Mouse (Mus musculus): Measurements from ENCODE around the gene Zfp119b.

The Zfp119b gene

DNA sequence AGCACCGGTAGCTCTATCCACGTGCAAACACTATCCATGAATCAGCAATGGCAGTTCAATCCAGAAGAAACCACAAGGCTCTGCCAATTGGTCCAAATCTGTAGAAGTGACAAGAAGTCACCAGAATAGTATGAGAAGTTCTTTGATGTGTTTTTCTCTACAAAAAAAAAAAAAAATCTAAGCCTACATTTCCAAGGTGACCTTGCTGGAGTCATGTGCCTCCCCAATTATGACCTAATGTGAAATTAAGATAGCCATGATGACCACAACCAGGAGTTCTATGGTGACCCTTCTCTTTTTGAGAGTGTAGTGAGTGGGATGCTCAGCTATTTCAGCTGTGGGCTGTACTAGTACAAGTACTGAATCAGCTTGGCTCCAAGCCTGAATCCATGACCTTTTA, at the start of gene Zfp119b:
Gene Zfp119b (minus strand): TSS at position 101 of the 400 bp plus-strand sequence.
- DNase-seq (ENCODE audit: low read depth, low spot score) = no peak

- no peak for DNase-seq (ENCODE audit: low read depth, low spot score)
These were observed 46.7 kb upstream of the Zfp119b start for GRCm38 (mm10) chr17:55996007-55996406.

- no peak for DNase-seq (ENCODE audit: low read depth, low spot score)
These were observed 41.1 kb upstream of the Zfp119b start for GRCm38 (mm10) chr17:55990278-55990898.

DNA sequence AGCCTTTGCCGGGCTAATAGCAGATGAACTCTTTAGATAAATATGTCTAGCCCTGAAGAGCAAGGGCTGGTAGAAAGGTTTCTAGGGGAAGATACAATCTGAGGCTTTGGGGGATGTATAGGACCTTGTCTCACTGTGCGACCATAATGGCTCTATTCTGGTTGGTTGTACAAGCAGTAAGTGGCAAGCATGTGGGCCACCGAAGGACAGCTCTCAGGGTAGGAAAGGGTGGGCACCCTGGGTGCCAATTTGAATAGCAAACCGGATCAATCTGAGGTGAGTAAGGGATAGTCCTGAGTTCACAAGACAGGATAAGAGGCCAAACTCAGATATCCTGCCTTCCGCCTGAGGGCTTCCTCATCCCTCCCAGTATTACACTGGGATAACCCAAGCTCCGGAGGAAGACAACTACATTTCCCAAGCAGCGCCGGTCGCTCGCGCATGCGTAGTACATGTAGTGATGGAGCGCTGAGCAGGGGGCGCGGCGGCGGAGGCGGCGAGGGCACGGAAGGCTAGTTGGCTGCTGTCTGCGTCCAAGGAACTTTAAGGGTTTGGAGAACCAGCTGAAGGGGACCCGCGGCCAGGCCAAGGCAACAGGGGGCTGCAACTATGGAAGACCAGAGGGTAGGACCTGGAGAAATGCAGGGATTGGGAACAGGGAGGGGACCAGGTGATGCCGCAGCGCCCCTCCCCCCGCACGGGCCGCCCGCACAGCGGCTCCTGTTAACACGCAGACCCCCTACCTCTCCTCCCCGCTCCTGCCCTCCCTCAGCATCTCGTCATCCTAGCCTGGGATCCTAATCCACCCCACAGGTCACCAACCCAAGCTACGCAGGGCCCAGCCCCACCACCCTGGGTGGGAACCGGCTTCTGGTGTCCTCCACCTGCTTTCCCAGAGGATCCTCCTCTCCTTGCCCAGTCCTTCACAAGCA, 37.0 kb upstream of the Zfp119b start, which contains the start of gene Fsd1:
Gene Fsd1 (plus strand): TSS at position 480 of the 932 bp plus-strand sequence.
- peak; percentile 91 for DNase-seq (ENCODE audit: low read depth, low spot score)

DNA sequence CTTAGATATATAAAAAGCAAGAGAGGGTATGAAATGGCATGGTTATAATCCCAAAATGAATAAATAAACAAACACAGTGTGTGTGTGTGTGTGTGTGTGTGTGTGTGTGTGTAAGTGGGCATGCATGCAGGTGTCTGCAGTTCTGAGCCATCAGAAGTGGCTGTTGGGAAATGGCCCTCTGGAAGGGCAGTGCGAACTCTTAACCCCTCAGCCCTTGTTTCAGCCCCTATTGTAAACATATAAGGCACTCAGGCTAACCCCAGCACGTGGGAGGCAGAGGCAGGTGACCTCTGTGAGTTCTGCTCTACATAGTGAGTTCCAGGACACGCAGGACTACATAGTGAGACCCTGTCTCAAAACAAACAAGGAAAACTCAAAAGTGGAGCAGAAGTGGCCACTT, 28.0 kb upstream of the Zfp119b start:
- DNase-seq (ENCODE audit: low read depth, low spot score) = no peak

- peak; percentile 79 for DNase-seq (ENCODE audit: low read depth, low spot score)
These were observed 27.1 kb upstream of the Zfp119b start for GRCm38 (mm10) chr17:55976255-55976862.

DNA sequence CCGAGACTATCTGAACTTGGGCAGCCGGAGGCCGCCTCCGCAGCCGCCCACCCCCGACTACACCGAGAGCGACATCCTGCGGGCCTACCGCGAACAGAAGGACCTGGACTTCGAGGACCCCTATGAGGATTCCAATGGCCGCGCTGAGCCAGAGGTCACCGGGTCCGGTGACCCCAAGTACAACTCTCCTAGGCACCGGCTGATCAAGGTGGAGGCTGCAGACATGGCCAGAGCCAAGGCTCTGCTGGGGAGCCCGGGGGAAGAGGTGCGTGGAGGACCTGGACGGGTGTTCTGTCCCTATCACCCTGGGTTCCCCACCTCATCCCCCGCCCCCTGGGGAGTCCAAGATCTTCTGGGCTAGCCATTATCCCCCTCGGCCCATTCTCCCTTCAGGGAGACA, 22.2 kb upstream of the Zfp119b start:
- no peak for DNase-seq (ENCODE audit: low read depth, low spot score)

- DNase-seq (ENCODE audit: low read depth, low spot score) = no peak
These were observed 20.9 kb upstream of the Zfp119b start, which contains the start of gene Shd for GRCm38 (mm10) chr17:55969966-55970891. Gene Shd (plus strand): TSS chr17:55970467.

DNA sequence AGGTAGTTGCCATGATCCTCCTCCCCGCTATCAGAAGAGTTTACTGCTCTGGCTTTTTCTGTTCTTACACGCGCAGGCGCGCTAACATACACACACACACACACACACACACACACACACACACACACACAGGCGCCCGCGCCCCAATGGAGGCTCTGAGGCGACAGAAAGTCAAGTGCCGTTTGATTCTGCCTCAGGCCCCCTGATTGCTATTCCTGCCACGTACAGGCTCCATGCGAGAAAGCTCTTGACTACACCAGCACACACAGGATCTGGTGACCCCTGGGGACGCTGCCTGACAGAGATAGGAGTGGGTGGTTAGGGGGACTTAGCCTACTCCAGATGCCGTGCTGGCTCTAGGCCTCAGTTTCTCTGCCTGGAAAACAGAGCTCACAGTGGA, 20.3 kb upstream of the Zfp119b start:
- no peak for DNase-seq (ENCODE audit: low read depth, low spot score)

DNA sequence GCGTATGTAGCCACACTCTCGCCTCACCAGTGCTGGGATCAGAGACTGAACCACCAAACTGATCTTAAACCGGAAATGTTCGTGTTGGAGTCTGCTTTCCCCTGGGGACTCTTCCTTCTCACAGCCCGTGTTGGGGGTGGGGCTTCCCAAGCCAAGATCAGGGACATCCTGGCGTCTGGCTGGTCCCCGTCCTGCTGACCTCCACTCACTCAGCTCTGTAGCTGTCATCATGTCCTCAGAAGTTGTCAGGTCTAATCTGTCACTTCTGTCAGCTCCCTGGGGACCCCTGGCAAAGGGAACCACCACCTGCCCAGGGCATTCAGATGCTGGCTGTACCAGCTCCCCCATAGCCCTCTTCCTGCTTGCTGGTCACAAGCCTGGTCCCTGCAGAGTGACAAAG, 18.9 kb upstream of the Zfp119b start:
- no peak for DNase-seq (ENCODE audit: low read depth, low spot score)

DNA sequence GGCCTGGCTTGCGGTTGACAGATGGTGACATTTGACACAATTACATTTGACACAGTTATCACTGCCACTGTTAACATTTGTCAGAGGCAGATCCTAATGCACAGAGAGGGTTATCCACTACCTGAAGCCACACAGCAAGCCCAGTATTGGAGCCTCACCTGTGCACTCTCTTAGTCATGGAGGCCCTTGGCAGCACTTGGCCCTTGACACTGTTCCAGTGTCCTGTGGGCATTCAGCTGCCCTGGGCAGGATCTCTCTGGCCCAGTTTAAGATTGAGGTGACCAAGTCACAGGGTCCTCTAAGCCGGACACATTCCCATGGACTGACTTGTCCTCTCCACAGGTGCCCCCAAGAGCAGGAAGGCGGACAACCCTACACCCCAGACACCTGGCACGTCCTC, 17.9 kb upstream of the Zfp119b start:
- no peak for DNase-seq (ENCODE audit: low read depth, low spot score)

- DNase-seq (ENCODE audit: low read depth, low spot score) = no peak
These were observed 15.7 kb upstream of the Zfp119b start for GRCm38 (mm10) chr17:55964996-55965395.

DNA sequence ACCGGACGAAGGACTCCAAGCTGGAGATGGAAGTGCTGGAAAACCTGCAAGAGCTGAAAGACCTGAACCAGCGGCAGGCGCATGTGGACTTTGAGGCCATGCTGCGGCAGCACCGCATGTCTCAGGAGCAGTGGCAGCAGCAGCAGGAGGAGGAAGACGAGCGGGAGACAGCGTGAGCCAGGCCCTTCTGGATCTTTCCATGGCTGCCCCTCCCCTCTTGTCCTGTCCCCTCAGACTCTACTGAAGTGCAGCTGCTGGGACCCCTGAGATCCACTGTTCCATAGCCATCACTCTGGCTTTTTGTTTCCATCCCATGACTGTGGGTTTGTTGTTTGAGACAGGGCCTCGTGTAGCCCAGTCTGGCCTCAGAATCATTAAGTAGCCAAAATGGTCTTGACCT, 15.2 kb upstream of the Zfp119b start:
- no peak for DNase-seq (ENCODE audit: low read depth, low spot score)

DNA sequence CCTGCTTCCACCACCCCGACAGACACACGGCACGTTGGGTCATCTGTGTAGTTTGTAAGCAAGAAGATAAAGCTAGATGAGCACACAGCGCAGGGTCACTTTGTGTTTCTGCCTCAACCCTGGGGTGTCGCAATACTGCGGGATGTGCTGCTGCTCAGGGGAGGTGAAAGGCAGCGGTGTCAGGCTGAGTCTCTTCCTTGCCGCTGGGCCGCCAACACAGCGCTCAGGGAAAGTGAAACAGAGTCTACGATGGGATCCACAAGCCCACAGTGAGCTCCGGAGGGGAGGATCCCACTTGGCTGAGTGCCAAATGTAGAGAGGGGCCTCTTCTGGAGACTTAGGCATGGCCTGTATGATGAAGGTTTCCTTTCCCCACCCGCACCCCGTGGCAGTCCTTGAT, 13.9 kb upstream of the Zfp119b start:
- no peak for DNase-seq (ENCODE audit: low read depth, low spot score)

DNA sequence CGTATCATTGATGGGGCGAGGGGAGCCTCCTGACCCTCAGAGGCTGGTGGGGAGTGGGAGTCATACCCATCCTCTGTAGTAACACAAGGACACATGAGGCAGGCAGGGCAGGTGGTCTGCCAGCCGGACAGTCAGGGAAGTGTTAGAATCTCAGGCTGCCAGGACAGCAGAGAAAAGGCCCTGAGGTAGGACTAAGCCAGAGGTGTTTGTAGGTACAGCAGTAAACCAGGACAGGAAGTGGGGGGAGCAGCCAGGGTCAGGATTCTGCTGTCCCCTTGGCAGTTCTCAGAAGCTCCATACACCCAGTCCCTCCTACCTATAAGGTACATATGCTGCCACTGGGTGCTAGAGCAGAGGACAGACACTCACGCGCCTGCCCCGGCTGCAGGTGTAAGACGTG, 12.3 kb upstream of the Zfp119b start:
- no peak for DNase-seq (ENCODE audit: low read depth, low spot score)

DNA sequence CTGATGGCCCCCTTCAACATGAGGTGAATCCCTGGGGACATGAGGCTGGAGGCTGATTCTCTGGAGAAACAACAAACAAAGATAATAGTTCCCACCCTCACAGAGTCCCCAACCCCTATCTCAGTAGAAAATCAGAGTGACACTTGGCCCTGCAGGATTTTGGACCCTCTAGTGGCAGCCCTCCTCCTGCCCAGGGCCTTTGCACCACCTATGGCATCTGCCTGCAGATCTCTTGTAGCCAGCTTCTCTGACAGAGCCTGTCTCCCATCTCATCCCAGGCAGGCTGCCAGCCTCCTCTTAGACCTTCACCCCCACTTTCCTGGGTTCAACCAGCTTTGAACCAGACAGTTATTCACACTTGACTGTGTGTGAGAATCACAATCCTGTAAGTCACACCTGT, 11.5 kb upstream of the Zfp119b start:
- no peak for DNase-seq (ENCODE audit: low read depth, low spot score)

- DNase-seq (ENCODE audit: low read depth, low spot score) = no peak
These were observed 10.8 kb upstream of the Zfp119b start for GRCm38 (mm10) chr17:55959946-55960740.

DNA sequence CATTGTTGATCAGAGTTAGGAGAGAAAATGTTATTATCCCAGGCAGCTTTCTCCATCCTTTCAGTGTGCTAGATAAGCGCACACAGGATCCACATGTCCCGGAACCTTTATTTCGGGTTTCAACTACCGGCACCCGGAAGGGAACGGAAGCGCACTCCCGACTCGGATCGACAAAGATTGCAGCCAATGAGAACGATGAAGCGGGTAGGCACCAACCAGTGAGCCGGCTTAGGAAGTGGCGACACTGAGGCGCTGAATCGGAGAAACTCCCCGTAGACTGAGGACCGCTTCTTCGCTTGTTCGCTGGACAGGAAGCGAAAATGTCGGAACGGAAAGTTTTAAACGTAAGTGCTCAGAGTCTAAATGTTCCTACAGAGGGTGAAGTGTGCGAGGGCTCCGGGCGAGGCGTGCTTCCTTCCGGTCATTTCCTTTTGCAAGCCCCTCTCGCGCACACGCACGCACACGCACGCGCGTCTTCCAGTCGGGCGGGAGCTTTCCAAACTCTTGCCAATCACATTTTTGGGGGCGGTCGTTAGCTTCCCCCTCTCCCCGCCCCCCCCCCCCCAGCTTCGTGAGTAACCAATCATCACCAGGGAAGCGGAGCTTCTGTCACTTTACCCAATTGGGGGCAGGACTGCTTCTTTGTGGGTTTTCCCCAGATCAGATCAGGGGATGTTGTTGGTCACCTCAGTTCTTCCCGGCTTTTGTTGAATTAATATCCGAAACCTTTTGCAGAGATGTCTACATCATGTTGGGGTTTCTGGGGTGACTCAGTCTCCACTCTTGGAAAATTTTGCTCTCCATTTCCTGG, 9.8 kb upstream of the Zfp119b start, which contains the start of gene Yju2:
Gene Yju2 (plus strand): TSS at position 182 of the 811 bp plus-strand sequence.
- DNase-seq (ENCODE audit: low read depth, low spot score) = peak; percentile 97

DNA sequence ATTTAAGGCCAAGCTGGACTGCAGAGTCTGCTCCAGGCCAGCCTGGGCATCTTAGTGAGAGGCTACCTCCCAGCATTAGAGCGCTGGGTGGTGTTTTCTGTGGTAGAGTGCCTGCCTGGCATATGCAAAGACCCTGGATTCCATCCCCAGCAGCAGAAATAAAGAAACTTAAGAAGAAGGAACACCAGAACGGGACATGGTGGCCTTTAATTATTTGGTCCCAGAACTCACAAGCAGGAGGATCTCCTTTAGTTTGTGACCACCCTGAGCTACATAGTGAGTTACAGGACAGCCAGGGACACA, 9.2 kb upstream of the Zfp119b start:
- no peak for DNase-seq (ENCODE audit: low read depth, low spot score)

Data from ES-CJ7 (cell line).